Mouse (Mus musculus) liver, embryonic 16.5 days (tissue): ENCODE measurements around the gene Ppil1. TPM values are rescaled to one million over a fixed set of nuclear protein-coding genes. Genes with fewer than 3 reads are reported as not detected.
A peak's percentile ranks its signal among the peaks of the same experiment; 100 is the strongest.
"Not testable (repeated sequence)": the region's sequence is repeated elsewhere in the genome, so short reads cannot be mapped to it uniquely, and the experiment has no call there.

Source experiments
- ATAC-seq: fragments of 200-750 bp; cut with Nextera tagmentation; 2 replicates; pipeline ENCODE4 v1.8.0; 2017; ENCODE audit warnings: low read depth, mild to moderate bottlenecking, moderate number of reproducible peaks, moderate library complexity
- H3K27ac ChIP-seq: fragments of 300-500 bp; sonication (generic); 2 replicates; pipeline ENCODE4 v1.5.1; 2014; ENCODE audit warnings: mild to moderate bottlenecking, low read length
- H3K27me3 ChIP-seq: fragments of 300-500 bp; sonication (generic); 2 replicates; pipeline ENCODE4 v1.6.1; 2014; ENCODE audit warnings: low read depth, low read length, mixed read lengths; ENCODE audit not compliant: control insufficient read depth, insufficient read depth
- H3K36me3 ChIP-seq: fragments of 300-500 bp; sonication (generic); 2 replicates; pipeline ENCODE4 v1.6.1; 2014; ENCODE audit warnings: mild to moderate bottlenecking; ENCODE audit not compliant: control insufficient read depth, insufficient read depth
- H3K4me1 ChIP-seq: fragments of 300-500 bp; sonication (generic); 2 replicates; pipeline ENCODE4 v1.6.1; 2014; ENCODE audit warnings: low read depth, low read length, mixed read lengths; ENCODE audit not compliant: control insufficient read depth
- H3K4me2 ChIP-seq: fragments of 300-500 bp; sonication (generic); 2 replicates; pipeline ENCODE4 v1.6.1; 2014; ENCODE audit warnings: low read depth, low read length, mixed read lengths
- H3K4me3 ChIP-seq: fragments of 300-500 bp; sonication (generic); 2 replicates; pipeline ENCODE4 v1.5.1; 2014; ENCODE audit warnings: low read depth, mild to moderate bottlenecking, low read length
- H3K9ac ChIP-seq: fragments of 300-500 bp; sonication (generic); 2 replicates; pipeline ENCODE4 v1.6.1; 2014; ENCODE audit warnings: low read depth, low read length
- H3K9me3 ChIP-seq: fragments of 300-500 bp; sonication (generic); replicated peaks from 2 replicates; pipeline ENCODE4 v1.6.1; 2016; ENCODE audit warnings: low read length; ENCODE audit not compliant: control insufficient read depth
- WGBS: fragments of 180-500 bp; shearing (Covaris S2); extraction: QIAGEN DNeasy Blood & Tissue Kit; methylation state at CpG from one replicate; pipeline ENCODE4 v1.1.7; 2014; ENCODE audit not compliant: insufficient replicate concordance; 5-methylcytosine and 5-hydroxymethylcytosine counted together
- polyA plus RNA-seq: library from polyadenylated mRNA; unstranded; fragments of >200 nt; fragmentation: Nextera tagmentation; extraction: Ambion mirVana; gene quantifications from 2 replicates; pipeline ENCODE4 v1.2.1, GENCODE M21; 2015

The Ppil1 gene
- polyA plus RNA-seq, 1 experiment from 2014 or later, result 70.1 TPM

DNA sequence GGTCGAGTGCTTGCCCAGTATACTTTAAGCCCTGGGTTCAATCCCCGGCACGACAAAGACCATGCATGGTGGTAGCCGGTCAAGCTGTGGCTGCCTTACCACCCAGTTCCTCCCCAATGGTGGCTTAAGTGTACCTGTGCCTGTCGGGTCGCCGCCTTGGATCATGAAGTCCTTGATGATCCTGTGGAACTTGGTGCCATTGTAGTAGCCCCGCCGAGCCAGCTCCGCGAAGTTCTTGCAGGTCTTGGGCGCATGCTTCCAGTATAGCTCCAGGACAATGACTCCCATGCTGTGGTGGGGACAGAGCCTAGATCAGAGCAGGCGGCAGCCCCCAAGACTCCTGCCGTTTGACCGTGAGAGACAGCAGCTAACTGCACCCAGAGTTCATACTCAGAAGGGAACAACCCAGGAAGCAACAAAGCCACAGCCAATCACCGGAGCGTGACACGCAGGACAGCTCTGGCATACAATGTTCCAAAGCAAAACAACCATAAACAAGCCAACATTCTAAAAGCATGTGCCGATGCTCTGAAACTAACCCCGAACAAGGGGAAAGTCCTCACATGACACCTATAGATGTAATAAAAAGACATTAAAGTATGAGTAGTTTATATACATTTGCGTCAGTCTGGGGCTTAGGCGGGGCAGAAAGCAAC, 2.3 kb downstream of the Ppil1 start:
- H3K9ac ChIP-seq, result peak overlapping the region; percentile 52
- H3K4me1 ChIP-seq, result peaks cover 55% of the 10 kb centered on the region
- WGBS, result 80% methylated on average over 22 of the region's 22 CpGs
- H3K4me2 ChIP-seq, result peak overlapping the region; percentile 84
- no peak overlapping the region for H3K27ac ChIP-seq
- no peaks in the 10 kb centered on the region for H3K27me3 ChIP-seq
- H3K9me3 ChIP-seq, result no peaks in the 10 kb centered on the region
- no peak for ATAC-seq
- H3K4me3 ChIP-seq, result peak overlapping the region; percentile 98
- H3K36me3 ChIP-seq, result peaks cover 24% of the 10 kb centered on the region

- H3K4me1 ChIP-seq, result peaks cover 55% of the 10 kb centered on the region
- H3K4me2 ChIP-seq, result no peak overlapping the region
- H3K36me3 ChIP-seq, result peaks cover 24% of the 10 kb centered on the region
- no peak overlapping the region for H3K9ac ChIP-seq
- no peak overlapping the region for H3K4me3 ChIP-seq
- no peak overlapping the region for H3K27ac ChIP-seq
- ATAC-seq, result no peak
- no peaks in the 10 kb centered on the region for H3K9me3 ChIP-seq
- no peaks in the 10 kb centered on the region for H3K27me3 ChIP-seq
- 85% methylated on average over 15 of the region's 15 CpGs for WGBS
Measured at GRCm38 (mm10) chr17:29260501-29260900, 3.5 kb downstream of the Ppil1 start.

- Histone ChIP-seq H3K36me3 (peaks cover 27% of the 10 kb centered on the region), H3K4me2 (no peak overlapping the region), H3K27ac (0 out of 2 replicates have a peak overlapping the region, but pooled peaks have one; percentile 20), H3K27me3 (no peaks in the 10 kb centered on the region), H3K9me3 (no peaks in the 10 kb centered on the region), H3K4me1 (peaks cover 49% of the 10 kb centered on the region), H3K4me3 (no peak overlapping the region), H3K9ac (no peak overlapping the region; the same call in 1 of the 2 replicates)
- peak; percentile 33; the same call in 1 of the 2 replicates for ATAC-seq
- 3% methylated on average over 3 of the region's 3 CpGs for WGBS
Measured at GRCm38 (mm10) chr17:29259489-29259888, 4.5 kb downstream of the Ppil1 start.

- WGBS, result 72% methylated on average over 2 of the region's 2 CpGs
- H3K4me3 ChIP-seq, result no peak overlapping the region
- no peak overlapping the region for H3K9ac ChIP-seq
- H3K9me3 ChIP-seq, result no peaks in the 10 kb centered on the region
- 0 out of 2 replicates have a peak overlapping the region, but pooled peaks have one; percentile 14 for H3K27ac ChIP-seq
- no peak; the same call in 1 of the 2 replicates for ATAC-seq
- peaks cover 44% of the 10 kb centered on the region for H3K4me1 ChIP-seq
- H3K4me2 ChIP-seq, result peak overlapping the region; percentile 13; the same call in 1 of the 2 replicates
- H3K27me3 ChIP-seq, result no peaks in the 10 kb centered on the region
- peaks cover 30% of the 10 kb centered on the region for H3K36me3 ChIP-seq
Measured at GRCm38 (mm10) chr17:29258921-29259320, 5.1 kb downstream of the Ppil1 start.

- WGBS, result 79% methylated on average over 10 of the region's 10 CpGs
Measured at GRCm38 (mm10) chr17:29258025-29258558, 5.9 kb downstream of the Ppil1 start.

DNA sequence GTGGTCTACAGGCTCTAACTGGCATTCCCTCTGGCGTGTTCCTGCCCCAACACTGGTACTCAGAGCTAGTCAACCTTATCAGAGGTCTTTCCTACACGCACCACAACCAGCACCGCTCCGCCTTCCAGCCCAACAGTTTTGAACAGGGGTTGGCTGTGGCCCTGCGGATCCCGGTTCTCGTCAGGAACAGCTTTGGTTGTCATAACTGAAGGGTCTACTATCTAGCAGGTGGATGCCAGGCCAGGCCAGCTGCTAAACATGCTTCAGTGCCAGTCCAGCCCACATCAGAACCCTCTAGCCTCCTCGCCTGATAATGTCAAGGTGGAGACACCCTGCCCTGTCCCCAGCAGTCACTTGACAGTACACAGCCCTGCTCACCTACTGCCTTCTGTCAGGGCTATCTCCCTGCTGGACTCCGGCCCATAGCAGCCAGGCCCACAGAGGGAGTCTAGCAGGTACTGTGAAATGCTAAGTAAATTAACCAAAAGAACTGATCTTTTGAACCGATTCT, 6.9 kb downstream of the Ppil1 start:
- Histone ChIP-seq H3K36me3 (peaks cover 30% of the 10 kb centered on the region), H3K9me3 (no peaks in the 10 kb centered on the region), H3K27me3 (no peaks in the 10 kb centered on the region), H3K4me1 (peaks cover 34% of the 10 kb centered on the region), H3K4me2 (no peak overlapping the region), H3K9ac (no peak overlapping the region), H3K27ac (no peak overlapping the region), H3K4me3 (no peak overlapping the region)
- 72% methylated on average over 10 of the region's 10 CpGs for WGBS
- ATAC-seq, result no peak

More at GRCm38 (mm10) chr17:29258025-29258558, 5.9 kb downstream of the Ppil1 start:
- Histone ChIP-seq H3K27me3 (no peaks in the 10 kb centered on the region), H3K4me1 (peaks cover 43% of the 10 kb centered on the region), H3K9me3 (no peaks in the 10 kb centered on the region), H3K36me3 (peaks cover 30% of the 10 kb centered on the region), H3K9ac (no peak overlapping the region), H3K27ac (no peak overlapping the region), H3K4me2 (no peak overlapping the region), H3K4me3 (no peak overlapping the region)
- no peak for ATAC-seq

- 88% methylated on average over 6 of the region's 6 CpGs for WGBS
- peaks cover 32% of the 10 kb centered on the region for H3K4me1 ChIP-seq
Measured at GRCm38 (mm10) chr17:29256507-29256906, 7.5 kb downstream of the Ppil1 start.

GRCm38 (mm10) chr17:29254784-29255183, 9.2 kb downstream of the Ppil1 start:
- H3K27me3 ChIP-seq, H3K4me2 ChIP-seq, H3K4me3 ChIP-seq, ATAC-seq, H3K9me3 ChIP-seq, H3K9ac ChIP-seq, H3K27ac ChIP-seq: not testable (repeated sequence)
- peaks cover 21% of the 10 kb centered on the region for H3K4me1 ChIP-seq
- H3K36me3 ChIP-seq, result peaks cover 39% of the 10 kb centered on the region
- 89% methylated on average over 6 of the region's 6 CpGs for WGBS

More at GRCm38 (mm10) chr17:29256507-29256906, 7.5 kb downstream of the Ppil1 start:
- no peaks in the 10 kb centered on the region for H3K9me3 ChIP-seq
- no peak for ATAC-seq
- H3K9ac ChIP-seq, result no peak overlapping the region
- H3K27me3 ChIP-seq, result no peaks in the 10 kb centered on the region
- H3K36me3 ChIP-seq, result peaks cover 33% of the 10 kb centered on the region
- no peak overlapping the region for H3K4me2 ChIP-seq
- no peak overlapping the region for H3K4me3 ChIP-seq
- no peak overlapping the region for H3K27ac ChIP-seq

DNA sequence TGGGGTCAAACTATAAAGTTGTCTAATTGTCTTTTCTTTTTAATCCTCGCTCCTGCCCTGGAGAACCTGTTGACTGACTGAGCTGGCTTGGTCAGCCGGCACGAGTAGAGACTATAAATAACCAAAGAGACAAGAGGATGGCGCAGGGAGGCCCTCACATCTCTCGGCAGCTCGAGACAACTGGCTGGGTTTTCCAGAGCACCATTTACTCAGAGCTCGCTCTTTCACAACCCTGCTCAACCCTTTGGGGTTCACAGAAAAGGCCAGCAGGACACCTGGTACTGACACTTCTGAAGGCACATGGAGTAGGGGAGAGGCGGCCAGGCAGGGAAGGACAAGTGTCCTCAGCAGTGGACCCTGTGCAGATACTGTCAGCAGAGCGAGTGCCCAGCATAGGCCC, 10.3 kb downstream of the Ppil1 start:
- no peak overlapping the region for H3K4me2 ChIP-seq
- 76% methylated on average over 9 of the region's 9 CpGs for WGBS
- no peaks in the 10 kb centered on the region for H3K9me3 ChIP-seq
- peaks cover 12% of the 10 kb centered on the region for H3K4me1 ChIP-seq
- H3K9ac ChIP-seq, result no peak overlapping the region
- no peaks in the 10 kb centered on the region for H3K27me3 ChIP-seq
- peaks cover 39% of the 10 kb centered on the region for H3K36me3 ChIP-seq
- no peak overlapping the region for H3K27ac ChIP-seq
- no peak overlapping the region for H3K4me3 ChIP-seq
- ATAC-seq, result no peak; the same call in 1 of the 2 replicates
